28 mouse cellular contexts compared by ENCODE assay signal in genomic region chr1:92106486-92107160, GRCm38 (mm10).
DNase-seq lines count a peak whose midpoint lies in the region; ATAC-seq and TF ChIP-seq lines count a peak whose summit lies in the region.
"Had no signal": no experiment of that assay in that cellular context is flagged by ENCODE, and none has a peak within 500 bp of the region (broad histone marks: within the 10 kb centered on the region; RNA-seq: fewer than 3 reads in every experiment).

No protein-coding gene starts in this region.

- no peaks in the 10 kb centered on the region for H3K9me3 ChIP-seq in stomach, embryonic 16.5 days (replicated peaks; ENCODE audit: control insufficient read depth, low read length)
- H3K9me3 ChIP-seq in stomach, postnatal 0 days (ENCODE audit: control insufficient read depth, low read length): no peaks in the 10 kb centered on the region
- H3K9me3 ChIP-seq in intestine, embryonic 16.5 days (ENCODE audit: control insufficient read depth, low read length): no peaks in the 10 kb centered on the region
- H3K9me3 ChIP-seq in hindbrain, embryonic 13.5 days: no peaks in the 10 kb centered on the region
- H3K9me3 ChIP-seq: embryonic facial prominence, embryonic 10.5 days; forebrain, embryonic 10.5 days; hindbrain, embryonic 12.5 days; limb, embryonic 13.5 days; liver, embryonic 12.5 days; megakaryocyte, embryonic 14.5 days; midbrain, embryonic 15.5 days; neural tube, embryonic 13.5 days; stomach, embryonic 15.5 days had no signal

- no peak for TF ChIP-seq EP300 in stomach, postnatal 0 days (optimal IDR thresholded peaks at IDR 0.05)

- 0 out of 2 replicates have a peak overlapping the region, but pooled peaks have one; percentile 21 for H3K27ac ChIP-seq in stomach, embryonic 16.5 days (ENCODE audit: low read length)
- H3K27ac ChIP-seq in stomach, postnatal 0 days (replicated peaks): no peak overlapping the region
- no peak overlapping the region for H3K27ac ChIP-seq in intestine, embryonic 16.5 days (ENCODE audit: low read length)
- no peak overlapping the region for H3K27ac ChIP-seq in hindbrain, embryonic 13.5 days
- H3K27ac ChIP-seq: embryonic facial prominence, embryonic 10.5 days; forebrain, embryonic 10.5 days; heart, adult 2 months; hindbrain, embryonic 12.5 days; limb, embryonic 13.5 days; liver, embryonic 12.5 days; midbrain, embryonic 15.5 days; neural tube, embryonic 13.5 days; stomach, embryonic 15.5 days had no signal

- no peaks in the 10 kb centered on the region for H3K36me3 ChIP-seq in stomach, embryonic 16.5 days (ENCODE audit: control insufficient read depth, insufficient read depth, low read length)
- no peaks in the 10 kb centered on the region for H3K36me3 ChIP-seq in stomach, postnatal 0 days (ENCODE audit: control insufficient read depth, insufficient read depth, low read length)
- H3K36me3 ChIP-seq in intestine, embryonic 16.5 days (ENCODE audit: control insufficient read depth, insufficient read depth, low read length): no peaks in the 10 kb centered on the region
- no peaks in the 10 kb centered on the region for H3K36me3 ChIP-seq in hindbrain, embryonic 13.5 days
- H3K36me3 ChIP-seq: embryonic facial prominence, embryonic 10.5 days; forebrain, embryonic 10.5 days; hindbrain, embryonic 12.5 days; limb, embryonic 13.5 days; liver, embryonic 12.5 days; midbrain, embryonic 15.5 days; neural tube, embryonic 13.5 days; stomach, embryonic 15.5 days had no signal

- no peak overlapping the region for H3K9ac ChIP-seq in stomach, embryonic 16.5 days (ENCODE audit: low read length)
- H3K9ac ChIP-seq in stomach, postnatal 0 days (ENCODE audit: low read length): no peak overlapping the region
- no peak overlapping the region for H3K9ac ChIP-seq in intestine, embryonic 16.5 days (ENCODE audit: low read depth, low read length)
- H3K9ac ChIP-seq in hindbrain, embryonic 13.5 days: no peak overlapping the region
- H3K9ac ChIP-seq: hindbrain, embryonic 12.5 days; limb, embryonic 13.5 days; liver, embryonic 12.5 days; midbrain, embryonic 15.5 days; neural tube, embryonic 13.5 days; stomach, embryonic 15.5 days had no signal

- DNase-seq in cerebellum, postnatal 4 days (ENCODE audit: low spot score in 2 of 2): no peak
- DNase-seq in stomach, postnatal 0 days (ENCODE audit: low spot score): no peak
- DNase-seq in cerebellum, postnatal 10 days: peak; percentile 74 to 80
- no peak for DNase-seq in spleen, postnatal 14 days (ENCODE audit: low spot score in 2 of 2)
- DNase-seq: adrenal gland, postnatal 25 days; gastrocnemius, postnatal 25 days; heart, adult 2 months; kidney, adult 2 months; kidney, postnatal 10 days; layer of hippocampus, postnatal 36 days; lung, adult 18-20 months; lung, postnatal 14 days; thymus, adult 2 months; thymus, postnatal 4 days had no signal

- H3K4me3 ChIP-seq in stomach, embryonic 16.5 days (replicated peaks; ENCODE audit: low read length): no peak overlapping the region
- no peak overlapping the region for H3K4me3 ChIP-seq in stomach, postnatal 0 days (ENCODE audit: low read depth, low read length)
- H3K4me3 ChIP-seq in intestine, embryonic 16.5 days (ENCODE audit: low read length): no peak overlapping the region
- no peak overlapping the region for H3K4me3 ChIP-seq in hindbrain, embryonic 13.5 days
- H3K4me3 ChIP-seq: embryonic facial prominence, embryonic 10.5 days; forebrain, embryonic 10.5 days; heart, adult 2 months; hindbrain, embryonic 12.5 days; limb, embryonic 13.5 days; liver, embryonic 12.5 days; megakaryocyte, embryonic 14.5 days; midbrain, embryonic 15.5 days; neural tube, embryonic 13.5 days; stomach, embryonic 15.5 days had no signal

- WGBS in stomach, embryonic 16.5 days: 86% methylated on average over 4 of the region's 4 CpGs
- WGBS in stomach, postnatal 0 days: 89% methylated on average over 4 of the region's 4 CpGs
- 90% methylated on average over 4 of the region's 4 CpGs for WGBS in intestine, embryonic 16.5 days
- WGBS in hindbrain, embryonic 13.5 days: 86% methylated on average over 4 of the region's 4 CpGs

- peak; percentile 74 for ATAC-seq in cerebellum, adult (ENCODE audit: insufficient number of reproducible peaks, low FRiP score, low TSS enrichment)
- ATAC-seq in stomach, embryonic 16.5 days (ENCODE audit: insufficient read depth, low FRiP score): no peak
- no peak for ATAC-seq in stomach, postnatal 0 days (ENCODE audit: low FRiP score, low TSS enrichment)
- no peak for ATAC-seq in intestine, embryonic 16.5 days
- ATAC-seq in hindbrain, embryonic 13.5 days (ENCODE audit: low FRiP score): no peak
- ATAC-seq: forebrain, embryonic 16.5 days; liver, embryonic 12.5 days; midbrain, embryonic 15.5 days had no signal

- H3K27me3 ChIP-seq in stomach, embryonic 16.5 days (ENCODE audit: control insufficient read depth, insufficient read depth, low read length): no peaks in the 10 kb centered on the region
- no peaks in the 10 kb centered on the region for H3K27me3 ChIP-seq in stomach, postnatal 0 days (ENCODE audit: control insufficient read depth, insufficient read depth, low read length)
- H3K27me3 ChIP-seq in intestine, embryonic 16.5 days (replicated peaks; ENCODE audit: control insufficient read depth, insufficient read depth, low read length): no peaks in the 10 kb centered on the region
- H3K27me3 ChIP-seq in hindbrain, embryonic 13.5 days: no peaks in the 10 kb centered on the region
- H3K27me3 ChIP-seq: hindbrain, embryonic 12.5 days; limb, embryonic 13.5 days; liver, embryonic 12.5 days; megakaryocyte, embryonic 14.5 days; midbrain, embryonic 15.5 days; neural tube, embryonic 13.5 days; stomach, embryonic 15.5 days had no signal

- no peaks in the 10 kb centered on the region; the same call in 1 of the 2 replicates for H3K4me1 ChIP-seq in stomach, embryonic 16.5 days (ENCODE audit: control insufficient read depth, insufficient read depth, low read length)
- H3K4me1 ChIP-seq in stomach, postnatal 0 days (replicated peaks; ENCODE audit: control insufficient read depth, insufficient read depth): 0 out of 2 replicates have a peak, but pooled peaks cover 2% of the 10 kb centered on the region
- H3K4me1 ChIP-seq in intestine, embryonic 16.5 days (ENCODE audit: control insufficient read depth, insufficient read depth, low read length): no peaks in the 10 kb centered on the region
- H3K4me1 ChIP-seq in hindbrain, embryonic 13.5 days (replicated peaks): peaks cover 15% of the 10 kb centered on the region; the same call in 1 of the 2 replicates
- H3K4me1 ChIP-seq: forebrain, embryonic 10.5 days; midbrain, embryonic 15.5 days had no signal

- no peak overlapping the region for H3K4me2 ChIP-seq in stomach, embryonic 16.5 days (ENCODE audit: low read depth, low read length)
- H3K4me2 ChIP-seq in stomach, postnatal 0 days (replicated peaks; ENCODE audit: low read depth): no peak overlapping the region
- H3K4me2 ChIP-seq in intestine, embryonic 16.5 days (ENCODE audit: low read depth, low read length): no peak overlapping the region
- no peak overlapping the region for H3K4me2 ChIP-seq in hindbrain, embryonic 13.5 days
- H3K4me2 ChIP-seq: hindbrain, embryonic 12.5 days; limb, embryonic 13.5 days; liver, embryonic 12.5 days; midbrain, embryonic 15.5 days; neural tube, embryonic 13.5 days; stomach, embryonic 15.5 days had no signal

- TF ChIP-seq CTCF in stomach, postnatal 0 days (IDR thresholded peaks at IDR 0.05; ENCODE audit: low read depth): no peak

Comparison
In these comparisons a context has a peak if more than half of its experiments do, and no peak if none do; other contexts are left out.
1. DNase-seq: peak in cerebellum, postnatal 10 days (2 of 2); none in cerebellum, postnatal 4 days (0 of 2), stomach, postnatal 0 days (single experiment) and spleen, postnatal 14 days (0 of 2).